Mouse (Mus musculus) midbrain, embryonic 12.5 days (tissue): ENCODE results near the gene Maml3. TPM values are rescaled to one million over a fixed set of nuclear protein-coding genes. Genes with fewer than 3 reads are reported as not detected.

Source experiments
- ATAC-seq: fragments of 200-750 bp; cut with Nextera tagmentation; 2 replicates; pipeline ENCODE4 v1.8.0; 2017; ENCODE audit warnings: low read depth, moderate TSS enrichment, moderate library complexity; ENCODE audit not compliant: low FRiP score
- H3K27ac ChIP-seq: fragments of 300-500 bp; sonication (generic); replicated peaks from 2 replicates; pipeline ENCODE4 v1.5.1; 2016; ENCODE audit warnings: mild to moderate bottlenecking
- H3K27me3 ChIP-seq: fragments of 300-500 bp; sonication (generic); 2 replicates; pipeline ENCODE4 v1.6.1; 2016; ENCODE audit warnings: mild to moderate bottlenecking
- H3K36me3 ChIP-seq: fragments of 300-500 bp; sonication (generic); 2 replicates; pipeline ENCODE4 v1.6.1; 2016
- H3K4me1 ChIP-seq: fragments of 300-500 bp; sonication (generic); 2 replicates; pipeline ENCODE4 v1.6.1; 2016
- H3K4me2 ChIP-seq: fragments of 300-500 bp; sonication (generic); replicated peaks from 2 replicates; pipeline ENCODE4 v1.6.1; 2016; ENCODE audit warnings: mild to moderate bottlenecking, moderate library complexity
- H3K4me3 ChIP-seq: fragments of 300-500 bp; sonication (generic); 2 replicates; pipeline ENCODE4 v1.5.1; 2016; ENCODE audit warnings: mild to moderate bottlenecking
- H3K9ac ChIP-seq: fragments of 300-500 bp; sonication (generic); replicated peaks from 2 replicates; pipeline ENCODE4 v1.6.1; 2016; ENCODE audit warnings: mild to moderate bottlenecking, moderate library complexity
- H3K9me3 ChIP-seq: fragments of 300-500 bp; sonication (generic); 2 replicates; pipeline ENCODE4 v1.6.1; 2016; ENCODE audit warnings: mild to moderate bottlenecking
- WGBS: fragments of 180-500 bp; shearing (Covaris S2); methylation state at CpG from one replicate; pipeline ENCODE4 v1.1.7; 2016; 5-methylcytosine and 5-hydroxymethylcytosine counted together
- polyA plus RNA-seq: library from polyadenylated mRNA; unstranded; fragments of >200 nt; fragmentation: Nextera tagmentation; extraction: Ambion mirVana; gene quantifications from 2 replicates; pipeline ENCODE4 v1.2.1, GENCODE M21; 2016

The Maml3 gene
- polyA plus RNA-seq, 1 experiment from 2014 or later: 8.2 TPM

DNA sequence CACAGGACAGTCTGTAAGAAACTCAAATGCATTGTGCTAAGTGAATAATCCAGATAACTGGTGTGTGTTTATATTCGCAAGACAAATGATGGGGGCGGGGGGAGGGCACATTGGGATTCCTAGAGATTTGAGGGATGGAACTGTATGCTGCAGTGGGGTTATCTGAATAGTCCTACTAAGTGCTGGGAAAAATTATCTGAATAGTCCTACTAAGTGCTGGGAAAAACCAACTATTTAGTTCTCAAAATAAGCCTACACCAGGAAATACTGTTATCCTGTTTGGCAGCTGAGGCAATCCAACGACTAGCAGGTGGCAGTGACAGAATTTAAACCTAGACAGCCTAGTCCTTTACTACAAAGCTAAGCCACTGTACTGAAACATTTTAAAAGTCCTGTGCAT is 62.2 kb downstream of the Maml3 start:
- H3K36me3 ChIP-seq: no peaks in the 10 kb centered on the region
- H3K27ac ChIP-seq: no peak overlapping the region
- H3K4me3 ChIP-seq: no peak overlapping the region
- no peak for ATAC-seq
- H3K27me3 ChIP-seq: no peaks in the 10 kb centered on the region
- no peak overlapping the region for H3K4me2 ChIP-seq
- WGBS: 83% methylated on average over 3 of the region's 3 CpGs
- H3K9me3 ChIP-seq: no peaks in the 10 kb centered on the region
- H3K4me1 ChIP-seq: peaks cover 53% of the 10 kb centered on the region
- no peak overlapping the region for H3K9ac ChIP-seq

DNA sequence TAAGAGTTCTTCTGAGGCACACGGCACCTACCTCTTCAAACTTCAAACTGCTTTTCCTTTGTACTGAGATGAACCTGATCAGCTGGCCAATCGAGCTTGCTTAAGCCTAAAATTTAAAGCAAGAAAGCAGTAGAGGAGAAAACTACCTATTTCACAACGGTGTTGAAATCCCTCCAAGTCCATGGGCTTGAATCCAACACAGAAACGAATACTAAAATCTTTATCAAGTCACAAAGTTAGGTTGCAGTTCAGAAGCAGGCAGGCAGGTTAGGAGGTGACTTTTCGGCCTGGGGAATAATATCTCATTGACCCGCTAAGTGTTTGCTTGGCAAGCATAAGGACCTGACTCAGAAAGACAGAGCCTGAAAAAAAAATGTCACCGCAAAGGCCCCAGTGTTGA is 64.9 kb downstream of the Maml3 start:
- ATAC-seq: no peak
- 90% methylated on average over 7 of the region's 7 CpGs for WGBS
- Histone ChIP-seq H3K9me3 (no peaks in the 10 kb centered on the region), H3K27me3 (no peaks in the 10 kb centered on the region), H3K9ac (no peak overlapping the region), H3K4me1 (peaks cover 39% of the 10 kb centered on the region), H3K4me3 (no peak overlapping the region), H3K27ac (no peak overlapping the region), H3K4me2 (no peak overlapping the region), H3K36me3 (no peaks in the 10 kb centered on the region)

DNA sequence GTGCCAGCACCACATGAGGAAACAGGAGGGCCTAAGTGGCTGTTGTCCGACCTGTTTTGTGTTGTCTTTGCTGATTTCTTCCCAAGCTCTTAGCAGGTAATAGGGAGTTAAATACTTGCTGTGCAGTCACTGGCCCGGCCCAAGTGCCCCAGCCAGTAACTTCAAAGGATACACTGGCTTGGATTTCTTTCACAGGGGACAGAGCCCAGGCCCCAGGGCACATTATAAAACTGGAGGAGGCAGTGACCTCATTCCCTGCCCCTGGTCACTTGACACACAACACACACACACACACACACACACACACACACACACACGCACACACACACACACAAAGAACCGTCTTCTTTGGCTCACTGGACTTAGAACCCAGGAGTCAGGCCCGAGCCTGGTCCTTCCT is 67.6 kb downstream of the Maml3 start:
- H3K4me1 ChIP-seq: peaks cover 22% of the 10 kb centered on the region

GRCm38 (mm10) chr3:52035404-52035803 is 69.5 kb downstream of the Maml3 start:
- Histone ChIP-seq H3K4me3 (no peak overlapping the region), H3K9ac (no peak overlapping the region), H3K27ac (no peak overlapping the region), H3K4me2 (no peak overlapping the region), H3K36me3 (no peaks in the 10 kb centered on the region), H3K9me3 (no peaks in the 10 kb centered on the region), H3K27me3 (no peaks in the 10 kb centered on the region), H3K4me1 (peaks cover 20% of the 10 kb centered on the region)
- no peak for ATAC-seq
- 27% methylated on average over 8 of the region's 8 CpGs for WGBS

More for the DNA sequence above, 67.6 kb downstream of the Maml3 start:
- H3K9me3 ChIP-seq: no peaks in the 10 kb centered on the region
- no peak overlapping the region for H3K4me3 ChIP-seq
- H3K27me3 ChIP-seq: no peaks in the 10 kb centered on the region
- no peak overlapping the region for H3K27ac ChIP-seq
- no peaks in the 10 kb centered on the region for H3K36me3 ChIP-seq
- 51% methylated on average over 5 of the region's 5 CpGs for WGBS
- ATAC-seq: no peak
- H3K4me2 ChIP-seq: no peak overlapping the region
- no peak overlapping the region for H3K9ac ChIP-seq

DNA sequence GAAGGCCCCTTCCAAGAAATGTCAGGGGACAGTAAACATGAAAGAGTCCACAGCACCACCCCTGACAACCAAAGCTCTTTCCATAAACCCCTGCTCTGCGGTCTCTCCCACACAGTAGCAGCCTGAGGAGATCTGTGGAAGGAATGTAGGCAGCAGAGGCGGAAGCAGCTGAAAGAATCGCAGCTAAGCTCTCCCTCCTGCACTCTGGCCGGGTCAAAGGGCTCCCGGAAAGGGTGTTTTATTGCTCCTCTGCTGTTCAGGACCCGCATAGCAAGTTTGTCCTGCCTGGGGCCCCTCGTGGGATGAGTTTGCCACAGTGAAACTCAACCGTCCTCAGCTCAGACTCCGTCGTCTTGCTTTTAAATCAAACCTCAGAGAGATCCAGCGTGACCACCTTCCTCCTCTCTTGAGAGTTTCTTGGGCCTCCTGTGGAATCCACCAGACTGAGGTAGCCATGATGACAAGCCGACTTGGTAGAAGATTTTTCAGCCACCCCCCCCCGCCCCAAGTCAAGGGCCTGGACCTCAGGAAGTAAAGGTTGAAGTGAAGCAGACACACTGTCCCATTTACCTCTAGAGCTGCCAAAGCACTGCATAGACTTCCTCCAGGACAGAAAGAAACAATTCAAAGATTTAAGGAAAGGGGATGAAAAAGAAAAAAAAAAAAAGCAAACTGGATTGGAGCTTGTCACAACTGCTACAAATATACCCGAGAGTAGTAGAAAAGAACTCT is 70.9 kb downstream of the Maml3 start:
- no peaks in the 10 kb centered on the region for H3K36me3 ChIP-seq
- H3K9me3 ChIP-seq: no peaks in the 10 kb centered on the region
- 20% methylated on average over 14 of the region's 14 CpGs for WGBS
- H3K4me1 ChIP-seq: peaks cover 20% of the 10 kb centered on the region
- H3K9ac ChIP-seq: no peak overlapping the region
- no peak overlapping the region for H3K4me2 ChIP-seq
- ATAC-seq: no peak
- H3K27ac ChIP-seq: no peak overlapping the region
- H3K27me3 ChIP-seq: no peaks in the 10 kb centered on the region
- H3K4me3 ChIP-seq: no peak overlapping the region

DNA sequence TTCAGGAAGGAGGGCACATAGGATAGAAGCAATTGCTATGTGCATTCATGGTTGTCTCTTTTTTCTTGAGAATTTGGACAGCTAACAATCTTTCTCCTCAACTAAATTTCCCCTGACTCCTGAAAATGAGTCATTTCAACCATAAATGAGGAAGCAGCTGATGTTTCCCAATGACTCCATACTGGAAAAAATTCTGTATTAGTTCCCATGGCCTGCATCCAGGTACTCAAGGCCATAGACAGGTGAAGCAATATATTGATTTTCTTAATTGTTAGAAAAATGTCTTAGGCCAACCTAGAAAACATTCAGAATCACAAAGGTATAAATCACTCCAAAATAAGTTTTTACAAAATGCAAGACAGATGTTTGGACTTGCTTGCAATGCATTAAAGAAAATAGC is 73.5 kb downstream of the Maml3 start:
- H3K4me1 ChIP-seq: peaks cover 14% of the 10 kb centered on the region
- no peak overlapping the region for H3K4me3 ChIP-seq
- no peaks in the 10 kb centered on the region for H3K9me3 ChIP-seq
- no peaks in the 10 kb centered on the region for H3K27me3 ChIP-seq
- no peak overlapping the region for H3K9ac ChIP-seq
- H3K27ac ChIP-seq: no peak overlapping the region
- ATAC-seq: no peak
- no peak overlapping the region for H3K4me2 ChIP-seq
- H3K36me3 ChIP-seq: no peaks in the 10 kb centered on the region

- WGBS: 80% methylated on average over 10 of the region's 10 CpGs
- Histone ChIP-seq H3K4me2 (no peak overlapping the region), H3K27ac (no peak overlapping the region), H3K4me3 (no peak overlapping the region), H3K36me3 (no peaks in the 10 kb centered on the region), H3K9me3 (no peaks in the 10 kb centered on the region), H3K9ac (no peak overlapping the region), H3K27me3 (no peaks in the 10 kb centered on the region), H3K4me1 (peaks cover 16% of the 10 kb centered on the region)
- no peak for ATAC-seq
These were observed 74.8 kb downstream of the Maml3 start for GRCm38 (mm10) chr3:52030114-52030513.

DNA sequence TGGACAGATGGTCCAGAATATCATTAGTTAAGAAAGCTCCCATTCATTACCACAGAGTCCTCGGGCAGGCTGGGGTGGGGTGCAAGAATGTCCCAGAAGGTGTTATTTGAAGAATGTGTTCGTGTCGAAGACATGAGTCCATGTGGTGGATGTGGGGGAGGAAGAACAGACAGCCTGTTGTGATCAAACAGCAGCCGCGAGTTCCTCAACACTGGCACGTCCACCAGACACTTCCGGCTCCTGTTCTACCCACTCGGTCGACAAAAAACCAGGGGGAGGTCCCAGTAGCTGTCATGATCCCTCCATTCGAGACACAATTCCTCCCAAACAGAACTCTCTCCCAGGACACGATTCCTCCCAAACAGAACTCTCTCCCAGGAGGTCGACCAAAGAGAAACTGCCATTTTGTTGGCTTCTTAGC is 75.2 kb downstream of the Maml3 start:
- H3K4me2 ChIP-seq: no peak overlapping the region
- no peaks in the 10 kb centered on the region for H3K9me3 ChIP-seq
- no peaks in the 10 kb centered on the region for H3K27me3 ChIP-seq
- H3K36me3 ChIP-seq: no peaks in the 10 kb centered on the region
- peaks cover 18% of the 10 kb centered on the region for H3K4me1 ChIP-seq
- no peak overlapping the region for H3K4me3 ChIP-seq
- no peak overlapping the region for H3K27ac ChIP-seq
- 60% methylated on average over 12 of the region's 12 CpGs for WGBS
- no peak overlapping the region for H3K9ac ChIP-seq
- ATAC-seq: no peak

DNA sequence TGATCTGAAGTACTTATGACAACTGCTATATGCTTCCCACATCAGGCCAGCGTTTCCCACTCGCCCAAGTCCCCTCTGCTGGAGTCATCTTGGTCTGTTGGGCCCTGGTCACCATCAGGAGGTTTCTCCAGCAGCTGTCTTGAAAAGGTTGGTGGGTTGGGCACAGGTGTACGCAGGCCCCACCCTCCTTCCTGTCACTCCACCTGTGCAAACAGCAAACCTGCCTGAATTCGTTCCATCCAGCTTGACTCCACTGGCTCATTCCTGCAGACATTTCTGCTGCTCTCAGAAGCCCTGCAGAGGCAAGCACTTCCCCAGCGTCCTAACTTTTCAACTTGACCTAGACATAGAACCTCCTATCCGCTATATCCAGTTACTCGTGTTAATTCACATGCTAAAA is 76.9 kb downstream of the Maml3 start:
- Histone ChIP-seq H3K9ac (no peak overlapping the region), H3K9me3 (no peaks in the 10 kb centered on the region), H3K27me3 (no peaks in the 10 kb centered on the region), H3K4me3 (no peak overlapping the region), H3K4me2 (no peak overlapping the region), H3K36me3 (no peaks in the 10 kb centered on the region), H3K4me1 (peaks cover 13% of the 10 kb centered on the region), H3K27ac (no peak overlapping the region)
- no peak for ATAC-seq
- 69% methylated on average over 7 of the region's 7 CpGs for WGBS

- Histone ChIP-seq H3K27ac (no peak overlapping the region), H3K4me2 (no peak overlapping the region), H3K4me3 (no peak overlapping the region), H3K36me3 (no peaks in the 10 kb centered on the region), H3K9me3 (no peaks in the 10 kb centered on the region), H3K27me3 (no peaks in the 10 kb centered on the region), H3K4me1 (peaks cover 20% of the 10 kb centered on the region), H3K9ac (no peak overlapping the region)
- WGBS: 23% methylated on average over 7 of the region's 7 CpGs
- ATAC-seq: no peak
These were observed 82.4 kb downstream of the Maml3 start for GRCm38 (mm10) chr3:52022486-52022885.

DNA sequence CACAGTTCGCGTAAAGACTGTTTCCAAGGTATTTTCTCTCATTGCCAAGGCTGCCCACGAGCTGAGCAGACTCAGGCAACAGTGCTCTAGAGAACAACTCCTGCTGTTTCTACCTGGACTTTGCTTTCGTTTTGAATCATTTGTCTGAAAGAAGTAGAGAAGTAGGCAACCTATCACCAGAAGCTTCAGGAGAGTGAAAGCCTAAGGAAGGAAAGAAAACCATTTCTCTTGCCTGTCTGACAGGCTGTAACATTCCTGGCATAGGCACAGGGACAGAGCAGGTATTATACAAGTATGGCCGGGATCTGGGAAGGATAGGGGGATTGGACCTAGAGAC is 86.8 kb downstream of the Maml3 start:
- WGBS: 87% methylated on average over 5 of the region's 5 CpGs
- ATAC-seq: no peak
- H3K36me3 ChIP-seq: no peaks in the 10 kb centered on the region
- peaks cover 7% of the 10 kb centered on the region for H3K4me1 ChIP-seq
- no peak overlapping the region for H3K4me3 ChIP-seq
- no peaks in the 10 kb centered on the region for H3K27me3 ChIP-seq
- no peaks in the 10 kb centered on the region for H3K9me3 ChIP-seq
- H3K27ac ChIP-seq: no peak overlapping the region
- no peak overlapping the region for H3K4me2 ChIP-seq
- H3K9ac ChIP-seq: no peak overlapping the region

DNA sequence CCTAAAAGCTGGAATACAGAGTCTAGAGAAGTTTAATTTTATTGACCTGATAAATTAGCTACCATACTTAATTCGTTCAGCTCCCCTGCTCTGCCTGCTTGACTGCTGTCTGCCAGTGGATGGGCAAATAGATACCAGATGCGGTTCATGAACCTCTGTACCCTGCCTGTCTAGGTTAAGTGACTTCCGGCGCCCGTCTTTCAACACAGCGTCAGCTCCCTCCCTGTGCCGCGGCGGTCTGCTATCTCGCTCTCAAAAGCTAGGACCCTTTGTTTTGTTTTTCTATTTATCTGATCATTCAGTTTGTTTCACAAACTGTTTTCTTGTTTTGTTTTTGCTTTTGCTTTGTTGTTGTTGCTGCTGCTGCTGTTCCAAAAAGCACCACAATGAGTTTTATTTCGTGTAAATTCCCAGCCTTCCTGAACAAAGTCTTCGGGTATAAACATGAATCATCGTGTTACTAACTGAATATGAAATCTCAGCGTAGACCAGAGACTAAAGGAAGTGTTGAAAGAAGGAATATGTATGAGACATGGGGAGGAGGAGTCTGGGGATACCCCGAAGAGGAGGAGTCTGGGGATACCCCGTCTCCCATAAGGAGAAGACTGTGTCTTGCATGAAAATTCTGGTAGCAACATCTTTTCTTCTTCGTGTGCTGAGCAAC is 87.3 kb downstream of the Maml3 start:
- no peak for ATAC-seq
- H3K27me3 ChIP-seq: no peaks in the 10 kb centered on the region
- H3K9ac ChIP-seq: no peak overlapping the region
- no peaks in the 10 kb centered on the region for H3K36me3 ChIP-seq
- 70% methylated on average over 17 of the region's 17 CpGs for WGBS
- H3K27ac ChIP-seq: no peak overlapping the region
- no peaks in the 10 kb centered on the region for H3K9me3 ChIP-seq
- no peak overlapping the region for H3K4me2 ChIP-seq
- peaks cover 3% of the 10 kb centered on the region for H3K4me1 ChIP-seq
- no peak overlapping the region for H3K4me3 ChIP-seq

GRCm38 (mm10) chr3:52016178-52016577 is 88.7 kb downstream of the Maml3 start:
- no peak overlapping the region for H3K4me3 ChIP-seq
- 93% methylated on average over 3 of the region's 3 CpGs for WGBS
- ATAC-seq: no peak
- no peak overlapping the region for H3K9ac ChIP-seq
- H3K27ac ChIP-seq: no peak overlapping the region
- no peaks in the 10 kb centered on the region for H3K9me3 ChIP-seq
- no peaks in the 10 kb centered on the region for H3K27me3 ChIP-seq
- H3K4me1 ChIP-seq: peaks cover 3% of the 10 kb centered on the region
- no peaks in the 10 kb centered on the region for H3K36me3 ChIP-seq
- H3K4me2 ChIP-seq: no peak overlapping the region
